Mouse (Mus musculus) cortical plate, adult 2 months (tissue): ENCODE measurements at regions not wholly inside any gene's neighbourhood (a gene's known extent, or its start where the extent isn't known, plus 50 kb on each side); places are given as distances from the start of the nearest gene placed in this dataset.

Experiments
- CTCF ChIP-seq: fragments of 200-500 bp; IDR thresholded peaks from 2 replicates; pipeline ENCODE4 v1.5.1; 2011; ENCODE audit warnings: mild to moderate bottlenecking, control low read depth, low read length; ENCODE audit not compliant: insufficient read depth; ENCODE audit errors: extremely low read depth
- POLR2A ChIP-seq: fragments of 200-500 bp; IDR thresholded peaks from 2 replicates; pipeline ENCODE4 v1.6.1; 2011; ENCODE audit warnings: mild to moderate bottlenecking, low read length, control low read depth; ENCODE audit not compliant: insufficient read depth; ENCODE audit errors: extremely low read depth

GRCm38 (mm10) chr16:75287150-75287549, 298.7 kb downstream of the Lipi start:
- no peak for TF ChIP-seq CTCF
- TF ChIP-seq POLR2A: no peak
